Mouse (Mus musculus): Measurements from ENCODE around the gene Srarp.

DNA sequence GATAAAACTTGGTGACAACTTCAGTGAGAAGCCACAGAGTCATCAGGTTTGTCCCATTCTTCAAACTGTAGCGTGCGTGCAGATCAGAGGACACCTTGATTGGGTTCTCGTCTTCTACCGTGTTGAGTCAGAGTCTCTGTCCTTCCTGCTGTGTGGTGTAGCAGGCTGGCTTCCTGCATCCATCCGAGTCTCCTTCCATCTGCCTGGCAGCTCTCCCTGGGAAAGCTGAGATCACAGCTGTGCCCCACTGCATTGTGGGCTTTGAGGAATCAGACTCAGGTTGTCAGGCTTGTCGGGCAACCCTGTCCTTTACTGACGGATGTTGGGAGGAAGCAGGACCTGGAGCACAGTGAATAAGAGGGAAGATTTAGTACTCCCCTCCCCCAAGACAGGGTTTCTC lies 10.3 kb upstream of the Srarp start:
- TF ChIP-seq CTCF (IDR thresholded peaks at IDR 0.05; ENCODE audit: extremely low read depth, insufficient read depth, insufficient read length, insufficient replicate concordance), result no peak
- no peak for TF ChIP-seq POLR2A (IDR thresholded peaks at IDR 0.05; ENCODE audit: low read depth, low read length)

Data from spleen, adult 2 months (tissue).